Mouse (Mus musculus): ENCODE measurements around the gene AW549877. TPM values are rescaled to one million over a fixed set of nuclear protein-coding genes. Genes with fewer than 3 reads are reported as not detected.

The AW549877 gene
- total and polyA plus RNA-seq, 2 experiments from 2014 or later, result 12.5 to 16.4 TPM

GRCm38 (mm10) chr15:4024726-4025507 is 29.4 kb upstream of the AW549877 start:
- Histone ChIP-seq H3K9ac (replicated peaks; ENCODE audit: low read depth, low read length) (no peak overlapping the region), H3K36me3 (replicated peaks; ENCODE audit: control insufficient read depth, insufficient read depth, low read length) (no peaks in the 10 kb centered on the region), H3K9me3 (replicated peaks; ENCODE audit: control insufficient read depth, low read length) (no peaks in the 10 kb centered on the region), H3K27me3 (ENCODE audit: control insufficient read depth, insufficient read depth, low read length) (no peaks in the 10 kb centered on the region), H3K4me3 (ENCODE audit: low read depth, low read length) (no peak overlapping the region), H3K27ac (ENCODE audit: low read depth) (peak overlapping the region; percentile 99), H3K4me1 (ENCODE audit: control insufficient read depth, insufficient read depth) (peaks cover 23% of the 10 kb centered on the region), H3K4me2 (ENCODE audit: low read depth, low read length) (peak overlapping the region; percentile 80)
- 67% methylated on average over 13 of the region's 13 CpGs for WGBS
- ATAC-seq (ENCODE audit: insufficient read depth, low read depth) (no peak), DNase-seq (ENCODE audit: low spot score) (no peak)
- TF ChIP-seq CTCF (IDR thresholded peaks at IDR 0.05; ENCODE audit: low read depth) (no peak), EP300 (IDR thresholded peaks at IDR 0.05; ENCODE audit: low read depth) (no peak)

GRCm38 (mm10) chr15:4023747-4024146 is 28.2 kb upstream of the AW549877 start:
- Histone ChIP-seq H3K4me2 (ENCODE audit: low read depth, low read length) (no peak overlapping the region), H3K27me3 (ENCODE audit: control insufficient read depth, insufficient read depth, low read length) (no peaks in the 10 kb centered on the region), H3K9ac (replicated peaks; ENCODE audit: low read depth, low read length) (no peak overlapping the region), H3K9me3 (replicated peaks; ENCODE audit: control insufficient read depth, low read length) (no peaks in the 10 kb centered on the region), H3K4me3 (ENCODE audit: low read depth, low read length) (no peak overlapping the region), H3K27ac (ENCODE audit: low read depth) (no peak overlapping the region), H3K36me3 (replicated peaks; ENCODE audit: control insufficient read depth, insufficient read depth, low read length) (no peaks in the 10 kb centered on the region), H3K4me1 (ENCODE audit: control insufficient read depth, insufficient read depth) (peaks cover 23% of the 10 kb centered on the region)
- 89% methylated on average over 2 of the region's 2 CpGs for WGBS
- TF ChIP-seq EP300 (IDR thresholded peaks at IDR 0.05; ENCODE audit: low read depth), result no peak
- no peak for TF ChIP-seq CTCF (IDR thresholded peaks at IDR 0.05; ENCODE audit: low read depth)
- DNase-seq (ENCODE audit: low spot score), result no peak
- ATAC-seq (ENCODE audit: insufficient read depth, low read depth), result no peak

GRCm38 (mm10) chr15:4020711-4021110 is 25.2 kb upstream of the AW549877 start:
- H3K9ac ChIP-seq (replicated peaks; ENCODE audit: low read depth, low read length), result no peak overlapping the region
- peak overlapping the region; percentile 65 for H3K27ac ChIP-seq (ENCODE audit: low read depth)
- WGBS, result 22% methylated on average over 4 of the region's 4 CpGs

GRCm38 (mm10) chr15:4013873-4014272 is 18.3 kb upstream of the AW549877 start:
- no peak overlapping the region for H3K4me2 ChIP-seq (ENCODE audit: low read depth, low read length)
- no peaks in the 10 kb centered on the region for H3K36me3 ChIP-seq (replicated peaks; ENCODE audit: control insufficient read depth, insufficient read depth, low read length)
- no peak for TF ChIP-seq CTCF (IDR thresholded peaks at IDR 0.05; ENCODE audit: low read depth)
- TF ChIP-seq EP300 (IDR thresholded peaks at IDR 0.05; ENCODE audit: low read depth), result no peak
- DNase-seq (ENCODE audit: low spot score), result no peak
- H3K27ac ChIP-seq (ENCODE audit: low read depth), result no peak overlapping the region
- WGBS, result 49% methylated on average over 2 of the region's 2 CpGs
- H3K27me3 ChIP-seq (ENCODE audit: control insufficient read depth, insufficient read depth, low read length), result no peaks in the 10 kb centered on the region
- H3K9me3 ChIP-seq (replicated peaks; ENCODE audit: control insufficient read depth, low read length), result no peaks in the 10 kb centered on the region
- ATAC-seq (ENCODE audit: insufficient read depth, low read depth), result no peak
- no peaks in the 10 kb centered on the region for H3K4me1 ChIP-seq (ENCODE audit: control insufficient read depth, insufficient read depth)
- H3K9ac ChIP-seq (replicated peaks; ENCODE audit: low read depth, low read length), result no peak overlapping the region
- no peak overlapping the region for H3K4me3 ChIP-seq (ENCODE audit: low read depth, low read length)

More at GRCm38 (mm10) chr15:4020711-4021110, 25.2 kb upstream of the AW549877 start:
- peak; percentile 80 for ATAC-seq (ENCODE audit: insufficient read depth, low read depth)
- H3K4me1 ChIP-seq (ENCODE audit: control insufficient read depth, insufficient read depth), result peaks cover 12% of the 10 kb centered on the region
- peak; percentile 69 for DNase-seq (ENCODE audit: low spot score)
- TF ChIP-seq EP300 (IDR thresholded peaks at IDR 0.05; ENCODE audit: low read depth) (no peak), CTCF (IDR thresholded peaks at IDR 0.05; ENCODE audit: low read depth) (no peak)
- H3K36me3 ChIP-seq (replicated peaks; ENCODE audit: control insufficient read depth, insufficient read depth, low read length), result no peaks in the 10 kb centered on the region
- H3K4me3 ChIP-seq (ENCODE audit: low read depth, low read length), result no peak overlapping the region
- no peak overlapping the region for H3K4me2 ChIP-seq (ENCODE audit: low read depth, low read length)
- H3K9me3 ChIP-seq (replicated peaks; ENCODE audit: control insufficient read depth, low read length), result no peaks in the 10 kb centered on the region
- H3K27me3 ChIP-seq (ENCODE audit: control insufficient read depth, insufficient read depth, low read length), result no peaks in the 10 kb centered on the region

- WGBS, result 66% methylated on average over 2 of the region's 2 CpGs
- TF ChIP-seq CTCF (IDR thresholded peaks at IDR 0.05; ENCODE audit: low read depth) (no peak), EP300 (IDR thresholded peaks at IDR 0.05; ENCODE audit: low read depth) (no peak)
- Histone ChIP-seq H3K27me3 (ENCODE audit: control insufficient read depth, insufficient read depth, low read length) (no peaks in the 10 kb centered on the region), H3K9ac (replicated peaks; ENCODE audit: low read depth, low read length) (no peak overlapping the region), H3K4me3 (ENCODE audit: low read depth, low read length) (no peak overlapping the region), H3K4me2 (ENCODE audit: low read depth, low read length) (no peak overlapping the region), H3K36me3 (replicated peaks; ENCODE audit: control insufficient read depth, insufficient read depth, low read length) (no peaks in the 10 kb centered on the region), H3K4me1 (ENCODE audit: control insufficient read depth, insufficient read depth) (no peaks in the 10 kb centered on the region), H3K27ac (ENCODE audit: low read depth) (no peak overlapping the region), H3K9me3 (replicated peaks; ENCODE audit: control insufficient read depth, low read length) (0 out of 2 replicates have a peak, but pooled peaks cover 4% of the 10 kb centered on the region)
- ATAC-seq (ENCODE audit: insufficient read depth, low read depth), result no peak
- DNase-seq (ENCODE audit: low spot score), result no peak
These were observed 5.0 kb upstream of the AW549877 start for GRCm38 (mm10) chr15:4000536-4000935.
